Mouse (Mus musculus) midbrain, embryonic 11.5 days (tissue): ENCODE results near the gene Phf12. TPM values are rescaled to one million over a fixed set of nuclear protein-coding genes. Genes with fewer than 3 reads are reported as not detected.

Experiments used
- ATAC-seq: fragments of 200-750 bp; cut with Nextera tagmentation; 2 replicates; pipeline ENCODE4 v1.8.0; 2017; ENCODE audit warnings: moderate TSS enrichment, moderate library complexity; ENCODE audit not compliant: low FRiP score
- DNase-seq: peaks from one replicate; pipeline ENCODE4 v3.0.0; 2015; ENCODE audit warnings: low spot score; ENCODE audit errors: missing footprints
- H3K27ac ChIP-seq: fragments of 300-500 bp; sonication (generic); 2 replicates; pipeline ENCODE4 v1.5.1; 2014; ENCODE audit warnings: low read depth, low read length
- H3K27me3 ChIP-seq: fragments of 300-500 bp; sonication (generic); 2 replicates; pipeline ENCODE4 v1.6.1; 2014; ENCODE audit warnings: mild to moderate bottlenecking, low read length, moderate library complexity, mixed read lengths; ENCODE audit not compliant: control insufficient read depth, insufficient read depth
- H3K36me3 ChIP-seq: fragments of 300-500 bp; sonication (generic); 2 replicates; pipeline ENCODE4 v1.6.1; 2014; ENCODE audit warnings: mild to moderate bottlenecking, low read length, moderate library complexity, mixed read lengths; ENCODE audit not compliant: control insufficient read depth, insufficient read depth
- H3K4me1 ChIP-seq: fragments of 300-500 bp; sonication (generic); 2 replicates; pipeline ENCODE4 v1.6.1; 2014; ENCODE audit warnings: low read length; ENCODE audit not compliant: control insufficient read depth, insufficient read depth
- H3K4me2 ChIP-seq: fragments of 300-500 bp; sonication (generic); 2 replicates; pipeline ENCODE4 v1.6.1; 2014; ENCODE audit warnings: mild to moderate bottlenecking, moderate library complexity
- H3K4me3 ChIP-seq: fragments of 300-500 bp; sonication (generic); 2 replicates; pipeline ENCODE4 v1.5.1; 2014; ENCODE audit warnings: low read depth, low read length
- H3K9ac ChIP-seq: fragments of 300-500 bp; sonication (generic); 2 replicates; pipeline ENCODE4 v1.6.1; 2014; ENCODE audit warnings: low read length
- H3K9me3 ChIP-seq: fragments of 300-500 bp; sonication (generic); 2 replicates; pipeline ENCODE4 v1.6.1; 2016; ENCODE audit warnings: low read length; ENCODE audit not compliant: control insufficient read depth
- WGBS: fragments of 180-500 bp; shearing (Covaris S2); extraction: QIAGEN DNeasy Blood & Tissue Kit; methylation state at CpG from one replicate; pipeline ENCODE4 v1.1.7; 2014; 5-methylcytosine and 5-hydroxymethylcytosine counted together
- polyA plus RNA-seq: library from polyadenylated mRNA; unstranded; fragments of >200 nt; fragmentation: Nextera tagmentation; extraction: Ambion mirVana; gene quantifications from 2 replicates; pipeline ENCODE4 v1.2.1, GENCODE M21; 2014

Gene Phf12
- polyA plus RNA-seq, 1 experiment from 2014 or later, result 18.0 TPM

DNA sequence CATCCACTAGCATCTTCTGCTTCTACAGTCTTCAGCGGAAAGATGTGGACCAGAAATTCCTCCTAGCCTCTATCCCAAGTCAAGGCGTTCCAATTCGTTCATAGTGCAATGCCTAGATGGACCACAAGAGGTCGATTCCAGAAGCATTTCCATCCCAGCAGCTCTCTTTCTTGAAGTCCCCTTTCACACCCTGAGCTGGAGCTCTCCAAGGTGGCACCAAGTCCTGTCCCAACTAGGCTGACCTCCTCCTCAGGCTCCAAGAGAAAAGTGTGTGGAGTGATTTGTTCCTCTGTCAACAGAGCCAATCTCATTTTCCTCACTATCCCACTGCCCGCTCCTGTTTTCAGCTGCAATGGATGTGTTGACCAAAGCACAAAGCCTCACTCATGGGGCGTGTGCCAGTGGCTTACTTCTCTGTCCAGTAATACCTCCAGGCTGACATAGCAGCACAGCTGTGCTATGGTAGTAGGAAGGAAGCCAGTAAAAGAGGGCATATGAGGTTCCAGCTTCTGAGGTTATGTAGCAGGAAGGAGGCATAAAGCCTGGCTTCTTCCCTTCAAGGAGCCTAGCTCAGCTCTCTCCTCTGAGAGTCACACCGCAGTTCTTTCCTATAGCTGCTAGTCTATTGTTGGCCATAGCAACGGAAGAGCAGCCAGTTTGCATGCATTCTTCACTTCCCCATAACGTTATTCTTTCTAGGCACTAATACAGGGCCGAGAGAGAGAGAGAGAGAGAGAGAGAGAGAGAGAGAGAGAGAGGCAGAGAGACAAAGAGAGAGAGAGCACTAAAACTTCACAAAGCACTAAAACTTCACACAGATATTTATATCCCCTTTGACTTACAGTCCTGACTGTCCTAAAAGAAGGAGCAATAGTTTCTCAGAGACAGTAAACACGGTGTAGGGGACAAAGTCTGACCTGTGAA, 2.0 kb upstream of the Phf12 start:
- Histone ChIP-seq H3K27me3 (no peaks in the 10 kb centered on the region), H3K4me2 (no peak overlapping the region)

DNA sequence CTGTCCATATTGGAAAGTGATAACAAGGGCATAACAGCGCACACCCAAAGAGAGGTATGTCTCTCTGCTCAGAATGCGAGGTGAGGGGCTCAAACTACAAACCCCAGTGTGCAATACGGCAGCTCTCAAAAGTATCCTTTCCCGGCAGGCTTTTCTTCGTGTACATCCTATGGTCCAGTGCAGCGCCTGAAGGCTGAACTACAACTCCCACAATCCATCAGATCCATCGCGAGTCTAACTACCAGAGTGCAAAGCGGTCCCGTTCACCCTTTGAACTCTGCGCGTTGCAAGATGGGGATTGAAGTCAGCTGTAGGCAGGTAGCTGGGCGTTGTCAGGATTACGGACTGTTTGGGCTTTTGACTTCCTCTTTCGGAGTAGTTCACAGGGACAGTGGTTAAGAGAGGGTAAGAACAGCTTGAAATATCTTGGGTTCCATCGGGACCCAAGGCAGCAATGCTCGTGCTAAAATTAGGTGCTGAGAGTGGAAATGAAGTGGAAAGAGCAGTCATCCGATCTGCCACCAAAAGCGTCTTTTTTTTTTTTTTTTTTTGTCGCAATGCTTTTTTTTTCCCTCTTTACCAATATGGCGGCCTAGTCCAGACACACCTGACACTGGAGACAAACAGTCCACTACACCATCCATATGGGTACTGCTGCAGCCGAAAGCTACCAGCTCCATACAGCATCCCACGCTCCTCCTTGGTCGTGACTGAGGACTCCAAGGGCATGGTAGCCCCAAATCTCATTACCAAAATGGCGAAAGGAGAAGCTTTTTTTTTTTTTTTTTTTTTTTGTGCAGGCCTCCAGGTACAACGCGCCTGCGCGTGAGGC, 729 bp upstream of the Phf12 start:
- ATAC-seq (peak; percentile 85), DNase-seq (peak; percentile 98)
- H3K4me2 ChIP-seq, result peak overlapping the region; percentile 63
- H3K4me3 ChIP-seq, result peak overlapping the region; percentile 85
- peak overlapping the region; percentile 56 for H3K9ac ChIP-seq
- H3K9me3 ChIP-seq, result no peaks in the 10 kb centered on the region
- peak overlapping the region; percentile 87 for H3K27ac ChIP-seq
- H3K36me3 ChIP-seq, result no peaks in the 10 kb centered on the region
- H3K27me3 ChIP-seq, result no peaks in the 10 kb centered on the region
- WGBS, result under 1% methylated on average over 29 of the region's 29 CpGs
- peaks cover 11% of the 10 kb centered on the region for H3K4me1 ChIP-seq

More for the DNA sequence above, 2.0 kb upstream of the Phf12 start:
- no peak for ATAC-seq
- 36% methylated on average over 11 of the region's 11 CpGs for WGBS
- peak; percentile 94 for DNase-seq
- Histone ChIP-seq H3K9me3 (no peaks in the 10 kb centered on the region), H3K36me3 (no peaks in the 10 kb centered on the region), H3K9ac (no peak overlapping the region), H3K4me3 (no peak overlapping the region), H3K4me1 (peaks cover 7% of the 10 kb centered on the region), H3K27ac (no peak overlapping the region)

DNA sequence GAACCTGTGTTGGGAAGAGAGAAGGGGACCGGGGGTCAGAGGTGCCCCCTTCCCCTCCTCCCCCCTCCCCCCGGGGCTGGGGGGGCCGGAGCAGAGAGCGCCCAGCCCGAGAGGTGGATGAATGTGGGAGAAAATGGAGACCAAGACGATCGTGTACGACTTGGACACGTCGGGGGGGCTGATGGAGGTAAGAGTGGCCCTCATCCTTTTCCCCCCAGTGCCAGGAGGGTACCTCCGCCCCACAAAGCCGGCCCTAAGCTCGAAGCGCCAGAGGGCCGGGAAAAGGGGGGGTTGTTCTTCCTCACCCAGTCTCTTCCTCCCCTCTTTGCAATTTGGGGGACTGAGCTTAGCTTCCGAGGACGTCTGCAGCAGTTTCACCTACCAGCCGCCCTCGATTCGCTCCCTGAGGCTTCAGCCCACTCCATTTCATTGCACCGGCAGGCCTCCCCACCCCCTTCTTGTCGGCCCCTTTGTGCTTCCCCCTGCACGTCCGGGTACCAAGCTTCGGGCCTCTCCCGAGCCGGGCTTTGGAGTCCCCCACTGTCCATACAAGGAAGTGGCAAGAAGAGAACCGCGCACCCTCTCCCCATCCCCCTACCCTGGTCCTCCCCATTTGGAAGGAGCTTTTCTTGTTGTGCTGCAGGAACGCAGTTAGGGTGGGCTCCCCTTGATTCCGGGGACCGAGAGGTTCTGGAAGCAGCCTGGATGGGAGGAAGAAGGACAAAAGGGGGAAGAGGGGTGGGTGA, 810 bp downstream of the Phf12 start:
- H3K36me3 ChIP-seq, result no peaks in the 10 kb centered on the region
- H3K9me3 ChIP-seq, result no peaks in the 10 kb centered on the region
- 0% methylated on average over 32 of the region's 32 CpGs for WGBS
- H3K27ac ChIP-seq, result peak overlapping the region; percentile 87
- peak overlapping the region; percentile 93 for H3K4me2 ChIP-seq
- DNase-seq (peak; percentile 95), ATAC-seq (no peak)
- H3K27me3 ChIP-seq, result no peaks in the 10 kb centered on the region
- H3K4me1 ChIP-seq, result peaks cover 11% of the 10 kb centered on the region
- peak overlapping the region; percentile 85 for H3K4me3 ChIP-seq
- H3K9ac ChIP-seq, result peak overlapping the region; percentile 95

DNA sequence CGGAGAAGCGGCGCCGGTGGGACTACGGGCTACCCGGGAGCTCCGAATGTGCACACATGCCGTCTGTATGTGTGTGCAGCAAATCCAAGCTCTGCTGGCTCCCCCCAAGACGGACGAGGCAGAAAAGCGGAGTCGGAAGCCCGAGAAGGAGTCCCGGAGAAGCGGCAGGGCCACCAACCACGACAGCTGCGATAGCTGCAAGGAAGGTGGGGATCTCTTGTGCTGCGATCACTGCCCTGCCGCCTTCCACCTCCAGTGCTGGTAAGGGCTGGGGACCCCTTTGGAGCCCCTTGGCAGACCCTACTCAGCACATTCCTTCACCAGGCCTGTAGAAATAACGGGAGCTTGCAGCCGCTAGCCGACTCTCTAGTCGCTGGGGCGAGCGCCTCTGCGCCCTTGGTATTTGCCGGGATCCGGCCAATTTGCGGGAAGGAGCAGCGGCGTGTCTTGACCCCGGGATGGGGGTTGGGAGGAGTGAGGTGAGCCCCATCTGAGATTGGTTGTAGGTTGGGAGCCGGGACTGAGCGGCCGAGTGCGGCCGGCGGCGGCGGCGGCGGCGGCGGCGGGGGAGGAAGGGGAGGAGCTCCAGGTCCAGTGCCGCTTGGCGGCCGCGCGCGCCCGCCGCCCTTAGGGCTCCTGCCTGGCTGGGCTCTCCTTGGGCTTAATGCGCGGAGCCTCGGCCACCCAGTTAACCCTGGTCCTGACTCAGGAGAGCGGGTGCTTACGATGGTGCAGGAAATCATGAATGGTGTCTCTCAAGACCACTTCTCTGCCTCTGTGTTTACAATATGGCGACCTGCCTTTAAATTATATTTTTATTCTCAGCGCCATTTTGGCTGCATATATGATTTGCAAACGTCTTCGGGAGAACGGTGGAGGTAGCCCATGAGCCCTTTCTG, 1.6 kb downstream of the Phf12 start:
- Histone ChIP-seq H3K4me2 (peak overlapping the region; percentile 93), H3K36me3 (no peaks in the 10 kb centered on the region), H3K27ac (peak overlapping the region; percentile 87), H3K9ac (peak overlapping the region; percentile 95), H3K4me1 (peaks cover 11% of the 10 kb centered on the region), H3K9me3 (no peaks in the 10 kb centered on the region), H3K4me3 (peak overlapping the region; percentile 85), H3K27me3 (no peaks in the 10 kb centered on the region)
- under 1% methylated on average over 53 of the region's 63 CpGs for WGBS
- DNase-seq (peak; percentile 98), ATAC-seq (peak; percentile 4; the same call in 1 of the 2 replicates)

DNA sequence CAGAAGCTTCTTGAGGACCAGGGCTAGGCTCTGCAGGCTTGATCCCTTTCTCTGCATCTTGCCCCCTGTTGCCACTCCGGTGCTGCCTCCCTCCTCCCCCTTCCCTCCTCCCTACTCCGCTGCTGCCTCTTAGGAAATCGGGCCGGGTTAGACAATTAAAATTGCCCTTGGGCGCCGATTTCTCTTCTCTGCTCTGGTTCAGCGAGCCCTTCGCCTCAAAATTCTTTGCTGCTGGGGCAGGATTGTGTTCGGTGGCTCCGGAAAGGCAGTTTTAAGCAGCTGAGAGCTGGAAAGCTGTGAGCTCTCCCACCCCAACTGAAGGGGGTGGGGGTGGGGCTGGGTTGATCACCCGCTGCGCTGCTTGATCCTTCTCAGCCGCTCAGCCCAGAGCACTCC, 2.3 kb downstream of the Phf12 start:
- peak; percentile 97 for DNase-seq
- H3K27ac ChIP-seq, result peak overlapping the region; percentile 87
- peak overlapping the region; percentile 93 for H3K4me2 ChIP-seq
- no peaks in the 10 kb centered on the region for H3K9me3 ChIP-seq
- H3K4me1 ChIP-seq, result peaks cover 11% of the 10 kb centered on the region
- no peaks in the 10 kb centered on the region for H3K27me3 ChIP-seq
- H3K4me3 ChIP-seq, result peak overlapping the region; percentile 85
- peak overlapping the region; percentile 95 for H3K9ac ChIP-seq
- H3K36me3 ChIP-seq, result no peaks in the 10 kb centered on the region
- no peak for ATAC-seq
- WGBS, result under 1% methylated on average over 13 of the region's 13 CpGs

DNA sequence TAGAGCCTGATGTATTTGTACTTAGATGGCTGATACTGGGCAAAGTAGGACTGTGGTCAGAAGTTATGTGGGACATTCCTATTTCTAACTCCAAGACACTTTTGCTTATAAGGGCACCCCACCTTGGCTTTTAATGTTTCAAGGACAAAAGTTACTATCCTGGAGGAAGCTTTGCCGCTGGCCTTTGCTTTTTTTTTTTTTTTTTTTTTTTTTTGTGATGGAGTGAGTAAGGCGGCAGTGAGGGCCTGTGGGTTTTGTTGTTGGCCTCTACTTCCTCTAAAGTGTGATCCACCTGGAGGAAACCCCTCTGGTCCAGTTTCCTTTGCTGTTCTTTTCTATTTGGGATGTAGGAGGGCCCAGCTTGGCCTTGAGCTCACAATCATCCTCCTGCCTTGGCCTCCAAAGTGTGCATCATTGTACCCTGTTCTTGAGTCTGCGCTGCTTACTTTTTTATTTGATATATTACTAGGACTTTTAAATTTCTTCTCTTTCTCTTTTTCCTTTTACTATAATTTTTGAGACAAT, 3.0 kb downstream of the Phf12 start:
- WGBS, result 75% methylated on average over 3 of the region's 3 CpGs
- Histone ChIP-seq H3K27ac (no peak overlapping the region), H3K4me2 (peak overlapping the region; percentile 93), H3K4me3 (peak overlapping the region; percentile 85), H3K36me3 (no peaks in the 10 kb centered on the region), H3K9me3 (no peaks in the 10 kb centered on the region), H3K9ac (peak overlapping the region; percentile 95), H3K4me1 (peaks cover 11% of the 10 kb centered on the region), H3K27me3 (no peaks in the 10 kb centered on the region)
- ATAC-seq, result no peak
- DNase-seq, result no peak

DNA sequence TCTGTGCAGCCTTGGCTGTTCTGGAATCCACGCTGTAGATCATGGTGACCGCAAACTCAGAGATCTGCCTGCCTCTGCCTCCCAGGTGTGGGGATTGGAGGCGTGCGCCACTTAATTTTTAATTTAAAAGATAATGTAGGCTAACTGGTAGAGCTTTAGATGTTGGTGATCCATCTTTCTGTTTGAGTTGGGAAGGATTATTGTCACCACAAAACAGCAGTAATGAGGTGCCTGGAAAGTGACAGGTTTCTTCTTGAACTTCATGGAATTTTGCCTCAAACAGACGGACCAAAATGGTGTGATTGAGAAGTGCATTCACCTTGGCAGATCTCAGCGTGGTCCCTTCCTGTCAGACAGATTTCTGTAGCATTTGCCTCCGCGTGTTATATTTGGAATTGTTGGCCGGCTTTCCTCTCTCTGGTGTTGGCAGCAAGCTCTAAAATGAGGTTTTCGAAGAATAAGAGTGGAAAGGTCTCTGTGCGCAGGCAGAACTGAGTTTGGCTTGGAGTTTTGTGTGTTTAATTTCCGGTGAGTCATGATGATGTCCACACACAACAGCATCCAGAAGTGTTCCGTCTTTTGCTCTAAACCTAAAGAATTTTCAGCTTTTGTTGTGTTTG, 6.6 kb downstream of the Phf12 start:
- Histone ChIP-seq H3K4me2 (no peak overlapping the region), H3K27me3 (no peaks in the 10 kb centered on the region), H3K4me1 (peaks cover 9% of the 10 kb centered on the region), H3K4me3 (no peak overlapping the region), H3K36me3 (no peaks in the 10 kb centered on the region), H3K9ac (no peak overlapping the region), H3K9me3 (no peaks in the 10 kb centered on the region), H3K27ac (no peak overlapping the region)
- WGBS, result 92% methylated on average over 13 of the region's 13 CpGs
- DNase-seq (no peak), ATAC-seq (no peak)
